Mouse (Mus musculus): ENCODE results near the gene Nme3.

Gene Nme3

DNA sequence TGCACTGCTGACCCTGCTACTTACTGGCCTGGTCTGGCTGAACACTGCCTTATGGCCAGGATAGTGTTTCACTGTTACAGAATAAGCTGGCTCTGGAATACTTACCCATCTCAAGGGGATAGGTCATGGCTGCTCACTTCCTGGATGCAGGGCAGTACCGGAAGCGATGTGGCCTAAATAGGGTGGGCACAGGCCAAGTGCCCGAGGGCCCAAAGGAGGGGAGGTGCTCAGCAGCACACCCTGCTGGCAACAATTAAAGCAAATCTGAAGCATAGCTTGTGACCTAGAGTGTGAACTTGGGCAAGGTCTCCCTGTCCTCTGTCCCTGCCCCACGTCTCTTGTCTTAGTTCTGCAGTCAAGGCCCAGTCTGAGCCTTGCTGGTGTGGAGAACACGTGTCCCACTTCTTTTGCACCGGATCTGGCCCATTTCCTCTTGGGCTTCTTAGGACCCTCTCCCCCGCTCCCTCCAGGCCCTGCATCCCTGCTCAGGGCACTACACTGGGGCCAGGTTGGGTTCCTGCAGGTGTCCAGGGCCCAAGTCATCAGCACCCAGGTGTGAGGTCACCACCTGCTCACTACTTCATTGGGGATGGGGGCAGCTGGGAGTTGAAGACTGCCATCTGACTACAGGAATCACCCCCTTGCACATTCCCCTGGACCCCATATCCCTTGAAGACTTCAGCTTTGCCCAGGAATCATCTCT, 14.4 kb upstream of the Nme3 start:
- no peak for DNase-seq (ENCODE audit: low spot score)

DNA sequence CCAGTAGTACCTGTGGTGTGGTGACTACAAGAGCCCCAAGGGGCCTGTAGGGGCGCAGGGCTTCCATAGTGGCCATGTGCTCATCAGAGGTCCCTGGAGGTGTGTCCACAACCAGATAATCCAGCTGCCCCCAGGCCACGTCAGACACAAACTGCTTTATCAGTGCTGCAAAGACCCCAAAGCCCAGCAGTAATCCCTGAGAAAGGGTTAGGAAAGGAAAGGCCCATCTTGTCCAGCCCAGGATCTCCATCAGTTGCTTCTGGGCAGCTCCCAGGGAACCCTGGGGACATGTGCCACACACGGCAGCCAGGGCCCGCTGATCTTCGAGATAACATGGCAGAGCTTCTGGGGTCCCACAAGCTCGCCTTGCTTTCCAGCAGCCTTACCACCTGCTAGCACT, 11.9 kb upstream of the Nme3 start:
- no peak for DNase-seq (ENCODE audit: low spot score)

- no peak for DNase-seq (ENCODE audit: low spot score)
Measured at GRCm38 (mm10) chr17:24885356-24886133, 10.8 kb upstream of the Nme3 start.

DNA sequence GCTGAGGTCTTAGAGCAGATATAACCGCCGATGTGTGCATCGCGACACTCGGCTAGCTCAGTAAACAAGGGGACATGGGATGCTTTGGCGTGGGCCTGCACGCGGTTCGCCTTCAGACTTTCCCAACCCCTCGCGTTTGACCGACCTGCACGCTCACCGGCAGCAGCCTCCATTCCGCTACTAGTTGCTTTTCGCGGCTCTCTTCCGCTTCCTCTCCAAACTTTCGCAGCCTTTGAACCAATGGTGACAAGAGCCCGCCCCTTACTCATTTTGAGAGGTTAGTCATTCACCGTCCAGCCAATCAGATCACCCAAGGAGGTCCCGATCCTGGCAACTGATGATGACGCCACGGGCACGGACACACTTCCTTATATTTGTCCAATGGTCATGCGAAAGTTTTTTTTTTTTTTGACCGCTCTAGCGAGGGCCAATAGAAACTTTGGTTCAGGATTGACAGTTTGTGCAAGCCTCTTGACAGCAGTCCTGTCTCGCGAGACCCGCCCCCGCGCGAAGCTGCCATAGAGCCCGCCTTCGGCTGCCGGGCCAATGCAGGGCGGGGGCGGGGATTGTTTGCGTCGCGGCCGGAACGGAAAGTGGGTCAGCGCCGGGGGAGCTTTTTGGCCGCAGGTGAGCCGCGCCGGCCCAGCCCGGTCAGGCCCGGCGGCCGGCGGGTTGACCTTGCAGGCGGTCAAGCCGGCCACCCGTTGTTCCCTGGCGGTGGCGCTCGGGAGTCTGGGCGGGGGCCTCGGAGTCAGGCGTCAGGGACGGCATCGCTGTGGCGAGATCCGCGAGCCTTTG, 10.0 kb upstream of the Nme3 start, which contains the start of the genes Nubp2 and Spsb3:
Gene Nubp2, minus strand, starts transcription at position 216 of the 798 bp plus-strand sequence.
Gene Spsb3, plus strand, starts transcription at position 510 of the 798 bp plus-strand sequence.
- DNase-seq (ENCODE audit: low spot score) = peak; percentile 98

GRCm38 (mm10) chr17:24886932-24887271, 9.4 kb upstream of the Nme3 start:
- peak; percentile 29 for DNase-seq (ENCODE audit: low spot score)

DNA sequence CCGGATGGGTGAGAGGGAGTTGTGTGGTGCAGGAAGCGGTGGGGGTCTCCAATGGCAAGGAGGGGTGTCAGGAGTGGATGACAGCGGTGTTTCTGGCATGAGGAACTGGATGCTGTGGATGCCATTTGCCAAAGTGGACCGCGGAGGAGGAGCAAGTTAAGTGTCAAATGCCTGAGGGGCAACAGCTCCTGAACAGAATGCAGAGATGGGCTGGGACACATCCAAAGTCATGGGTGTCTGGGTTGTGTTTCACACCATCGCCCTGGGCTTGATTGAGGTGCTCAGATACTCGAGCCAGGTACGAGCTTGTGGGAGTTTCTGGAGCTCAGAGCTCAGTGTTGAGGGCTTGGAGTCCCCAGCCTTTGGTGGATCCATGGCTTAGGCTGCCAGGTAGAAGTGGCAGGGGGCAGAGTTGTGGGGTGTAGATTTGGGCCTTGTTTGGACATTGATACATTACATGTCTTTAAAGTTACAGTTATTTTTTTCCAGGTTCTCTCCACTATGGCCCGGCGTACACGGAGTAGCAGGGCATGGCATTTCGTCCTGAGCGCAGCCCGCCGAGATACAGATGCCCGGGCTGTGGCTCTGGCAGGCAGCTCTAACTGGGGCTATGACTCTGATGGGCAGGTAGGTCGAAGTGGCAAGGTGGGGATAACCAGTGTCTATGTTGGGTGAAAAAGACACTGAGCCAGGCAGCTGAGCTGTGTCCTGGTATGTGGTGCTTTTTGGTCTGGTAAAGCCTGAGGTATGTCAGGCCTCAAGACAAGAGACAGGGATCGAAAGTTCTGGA, 8.8 kb upstream of the Nme3 start:
- DNase-seq (ENCODE audit: low spot score) = no peak

DNA sequence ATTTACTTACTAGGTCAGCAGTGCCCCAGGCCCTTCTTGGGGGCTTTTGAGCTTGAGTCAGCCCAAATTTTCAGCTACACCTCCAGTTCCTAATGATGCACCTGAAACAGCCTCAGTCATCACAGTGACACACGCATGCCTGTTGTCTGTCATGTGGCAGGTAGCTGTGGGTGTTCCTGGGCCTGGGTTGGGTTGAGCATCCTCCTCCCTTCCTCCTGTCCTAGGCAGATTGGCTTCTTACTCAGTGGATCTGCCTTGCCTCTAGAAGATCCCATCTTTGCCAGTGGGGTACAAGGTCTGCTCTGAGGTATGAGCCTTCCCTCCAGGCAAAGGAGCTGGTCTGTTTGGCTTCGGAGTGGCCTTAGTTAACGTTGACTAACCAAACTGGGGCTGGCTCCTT, 7.4 kb upstream of the Nme3 start:
- DNase-seq (ENCODE audit: low spot score) = no peak

GRCm38 (mm10) chr17:24890151-24891092, 5.9 kb upstream of the Nme3 start:
- no peak for DNase-seq (ENCODE audit: low spot score)

- no peak for DNase-seq (ENCODE audit: low spot score)
Measured at GRCm38 (mm10) chr17:24891321-24891720, 5.0 kb upstream of the Nme3 start.

- DNase-seq (ENCODE audit: low spot score) = no peak
Measured at GRCm38 (mm10) chr17:24892785-24893184, 3.5 kb upstream of the Nme3 start.

DNA sequence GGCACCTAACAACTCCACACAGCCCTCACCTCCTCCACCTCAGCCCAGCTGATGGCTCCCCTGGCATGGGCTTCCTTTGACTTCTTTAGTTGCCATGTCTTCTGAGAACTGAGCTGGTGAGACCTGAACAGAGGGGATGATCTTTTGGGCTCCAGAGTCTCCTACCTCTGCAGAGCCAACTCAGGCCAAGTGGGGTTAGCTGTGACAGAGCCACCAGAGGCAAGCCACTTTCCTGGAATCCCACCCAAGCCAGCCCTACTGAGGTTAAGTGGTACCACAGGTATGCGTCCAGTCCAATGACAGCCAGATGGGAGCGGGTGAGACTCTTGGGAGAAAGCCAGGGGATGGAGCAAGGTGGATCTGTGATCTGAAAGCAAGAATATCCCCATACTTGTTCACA, 3.0 kb upstream of the Nme3 start:
- DNase-seq (ENCODE audit: low spot score) = no peak

DNA sequence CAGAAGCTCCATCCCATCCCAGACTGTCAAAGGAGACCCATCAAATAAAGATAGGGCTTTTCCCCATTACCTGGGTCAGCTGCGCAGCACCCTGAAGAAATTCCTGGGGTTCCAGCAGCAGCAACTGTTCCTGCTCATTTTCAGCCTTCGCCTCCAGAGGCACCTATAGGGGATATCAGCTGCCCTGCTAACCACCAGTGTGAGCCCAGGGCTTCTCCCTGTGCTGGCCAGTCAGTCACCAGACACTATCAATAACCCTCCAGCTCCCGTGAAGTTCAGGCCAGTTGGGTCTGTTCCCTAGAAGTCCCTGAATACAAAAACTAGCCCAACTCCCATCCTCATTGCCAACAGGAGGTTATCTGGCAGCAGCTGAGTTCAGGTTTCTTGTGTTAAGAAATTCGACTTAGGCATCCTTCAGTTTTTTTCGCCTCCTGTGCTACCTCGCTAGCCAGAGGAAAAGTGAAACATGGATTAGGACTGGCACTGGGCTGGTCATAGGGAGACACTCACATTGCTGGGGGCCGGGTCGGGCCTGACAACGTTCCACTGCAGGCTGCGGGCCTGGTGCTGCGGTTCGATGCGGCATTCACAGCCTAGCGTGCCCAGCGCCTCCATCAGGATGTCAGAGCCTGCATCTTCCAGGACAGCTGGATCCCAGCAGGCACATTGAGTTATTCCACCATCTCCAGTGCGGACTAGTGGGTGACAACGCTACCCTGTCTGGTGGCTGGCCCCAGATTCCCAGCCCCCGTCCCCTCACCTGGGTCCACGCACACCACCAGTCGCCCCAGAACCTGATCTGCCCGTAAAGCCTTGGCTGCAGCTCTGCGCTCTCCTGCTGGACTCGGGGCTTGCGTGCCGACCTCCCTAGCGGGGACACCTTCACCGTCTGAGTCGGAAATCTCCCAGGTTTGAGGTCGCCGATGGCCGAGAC, 2.0 kb upstream of the Nme3 start:
- DNase-seq (ENCODE audit: low spot score) = peak; percentile 43

DNA sequence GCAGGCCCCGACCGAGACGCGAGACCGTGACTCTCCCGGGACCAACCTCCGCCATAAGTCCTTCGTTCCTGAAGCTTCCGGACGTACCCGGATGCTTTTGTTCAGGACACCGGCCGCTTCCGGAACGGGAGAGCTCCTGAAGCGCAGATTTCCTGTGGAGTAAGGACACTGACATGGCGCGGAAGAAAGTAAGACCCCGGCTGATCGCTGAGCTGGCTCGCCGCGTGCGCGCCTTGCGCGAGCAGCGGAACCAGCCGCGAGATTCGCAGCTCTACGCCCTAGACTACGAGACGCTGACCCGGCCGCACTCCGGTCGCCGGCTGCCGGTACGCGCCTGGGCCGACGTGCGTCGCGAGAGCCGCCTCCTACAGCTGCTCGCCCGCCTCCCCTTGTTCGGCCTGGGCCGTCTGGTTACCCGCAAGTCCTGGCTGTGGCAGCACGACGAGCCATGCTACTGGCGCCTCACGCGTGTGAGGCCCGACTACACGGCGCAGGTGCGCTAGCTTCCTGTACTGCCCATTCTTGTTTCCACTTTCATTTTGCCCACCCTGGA, 1.2 kb upstream of the Nme3 start, which contains the start of the genes Eme2 and Mrps34:
Gene Eme2, minus strand, starts transcription at position 93 of the 553 bp plus-strand sequence.
Gene Mrps34, plus strand, starts transcription at position 122 of the 553 bp plus-strand sequence.
- peak; percentile 78 for DNase-seq (ENCODE audit: low spot score)

DNA sequence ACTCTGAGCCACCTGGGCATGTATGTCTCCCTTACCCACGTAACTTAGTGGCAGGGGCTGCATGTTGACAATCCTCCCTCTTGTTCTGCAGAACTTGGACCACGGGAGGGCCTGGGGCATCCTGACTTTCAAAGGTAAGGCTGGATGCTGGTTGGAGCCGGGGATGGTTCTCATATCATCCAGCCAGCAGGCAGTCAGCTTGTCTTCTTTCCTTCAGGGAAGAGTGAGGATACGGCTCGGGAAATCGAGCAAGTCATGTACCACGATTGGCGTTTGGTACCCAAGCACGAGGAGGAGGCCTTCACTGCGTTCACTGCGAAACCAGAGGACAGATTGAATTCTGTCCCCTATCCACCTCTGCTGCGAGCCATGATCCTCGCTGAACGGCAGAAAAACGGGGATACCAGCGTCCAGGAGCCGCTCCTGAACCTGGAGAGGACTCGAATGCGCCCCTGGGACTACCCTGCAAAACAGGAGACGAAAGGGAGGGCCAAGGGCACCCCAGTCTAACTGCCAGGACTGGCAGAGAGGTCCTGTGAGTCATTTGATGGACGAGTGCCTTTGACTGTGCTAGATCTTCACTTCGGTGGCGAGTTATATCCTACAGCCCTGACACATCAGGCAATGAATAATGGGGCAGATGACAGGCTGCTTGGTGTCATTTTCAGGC, 594 bp upstream of the Nme3 start:
- peak; percentile 33 for DNase-seq (ENCODE audit: low spot score)

DNA sequence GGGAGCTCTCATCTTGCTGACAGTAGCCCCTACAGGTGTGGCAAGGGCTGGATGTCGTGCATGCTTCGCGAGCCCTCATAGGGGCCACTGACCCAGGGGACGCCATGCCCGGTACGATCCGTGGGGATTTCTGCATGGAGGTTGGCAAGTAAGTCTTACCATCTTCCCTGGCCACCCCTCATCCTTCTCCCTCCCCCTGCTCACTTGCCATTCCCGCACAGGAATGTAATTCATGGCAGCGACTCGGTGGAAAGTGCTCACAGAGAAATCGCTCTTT, 631 bp downstream of the Nme3 start:
- no peak for DNase-seq (ENCODE audit: low spot score)

DNA sequence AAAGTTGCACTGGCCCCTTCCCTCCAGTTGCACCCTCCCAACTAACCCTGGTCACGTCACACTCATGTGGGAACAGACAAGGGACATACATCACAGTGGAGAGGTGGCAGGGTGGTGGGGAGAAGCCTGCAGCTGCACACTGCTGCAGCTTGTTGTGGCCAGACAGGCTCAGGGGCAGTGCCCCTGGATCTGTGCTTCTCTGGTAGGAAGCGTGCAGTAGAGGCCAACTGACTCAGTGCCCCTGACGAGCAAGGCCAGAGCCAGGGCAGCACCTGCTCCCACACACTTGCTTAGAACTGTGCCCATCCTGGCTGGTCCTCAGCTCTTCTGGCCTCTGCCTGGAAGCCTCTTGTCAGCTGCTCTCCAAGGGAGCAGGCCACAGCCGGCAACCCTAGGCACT, 1.3 kb downstream of the Nme3 start:
- no peak for DNase-seq (ENCODE audit: low spot score)

- no peak for DNase-seq (ENCODE audit: low spot score)
Measured at GRCm38 (mm10) chr17:24898041-24898854, 1.9 kb downstream of the Nme3 start.

DNA sequence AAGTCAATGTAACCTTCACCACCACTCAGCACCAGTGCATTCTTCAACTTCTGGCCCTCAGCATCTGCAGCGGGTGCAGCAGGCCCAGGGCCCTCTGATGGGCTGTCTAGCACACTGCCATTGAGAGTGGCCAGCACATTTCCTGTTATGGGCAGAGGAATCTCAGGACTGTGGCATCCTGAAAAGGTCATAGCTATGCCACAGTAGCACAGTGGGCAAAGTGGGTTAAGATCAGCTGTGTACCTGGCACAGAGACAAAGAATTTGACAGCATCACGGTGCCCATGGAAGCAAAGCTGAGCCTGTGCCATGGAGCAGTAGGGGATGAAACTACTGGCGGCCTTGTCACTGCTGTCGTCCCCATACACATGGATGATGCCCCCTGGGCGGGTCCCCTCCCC, 2.9 kb downstream of the Nme3 start:
- DNase-seq (ENCODE audit: low spot score) = no peak

All from c-Kit-positive CD71-positive TER-119-positive erythroid progenitor cells, embryonic 14.5 days (primary cell).